8 mouse cellular contexts compared by ENCODE assay signal in genomic region chr3:26153782-26154181, GRCm38 (mm10).
DNase-seq lines count a peak whose midpoint lies in the region; ATAC-seq and TF ChIP-seq lines count a peak whose summit lies in the region.

No protein-coding gene starts in this region.

- H3K27me3 ChIP-seq in intestine, embryonic 14.5 days (replicated peaks; ENCODE audit: control insufficient read depth, insufficient read depth, low read length) = 0 out of 2 replicates have a peak, but pooled peaks cover 9% of the 10 kb centered on the region
- H3K27me3 ChIP-seq in midbrain, postnatal 0 days (ENCODE audit: insufficient read depth, low read length) = no peaks in the 10 kb centered on the region

- peak; percentile 91 for TF ChIP-seq CTCF in midbrain, postnatal 0 days (IDR thresholded peaks at IDR 0.05)

- peak; percentile 12 to 82 for DNase-seq in adrenal gland, adult (ENCODE audit: inconsistent age in 2 of 2, low spot score in 1 of 2)
- no peak for DNase-seq in adrenal gland, postnatal 4 days (ENCODE audit: low spot score in 2 of 2)
- DNase-seq in cerebellum, adult 8-10 months = peak; percentile 80
- DNase-seq in forelimb bud, embryonic 11.5 days (ENCODE audit: low read depth, low spot score) = peak; percentile 69
- peak; percentile 78 for DNase-seq in intestine, embryonic 14.5 days (ENCODE audit: low spot score)
- DNase-seq in left cerebral cortex, postnatal 36 days (ENCODE audit: low spot score in 2 of 2) = peak; percentile 60 to 66
- DNase-seq in midbrain, postnatal 0 days (ENCODE audit: low spot score) = peak; percentile 86
- DNase-seq in adipocyte (ENCODE audit: low spot score) = no peak

- H3K36me3 ChIP-seq in intestine, embryonic 14.5 days (ENCODE audit: control insufficient read depth, insufficient read depth, low read length) = no peaks in the 10 kb centered on the region
- no peaks in the 10 kb centered on the region for H3K36me3 ChIP-seq in midbrain, postnatal 0 days (ENCODE audit: insufficient read depth, low read length)

- 0 out of 2 replicates have a peak, but pooled peaks cover 4% of the 10 kb centered on the region for H3K4me1 ChIP-seq in intestine, embryonic 14.5 days (replicated peaks; ENCODE audit: control insufficient read depth, insufficient read depth, low read length)
- H3K4me1 ChIP-seq in midbrain, postnatal 0 days (ENCODE audit: insufficient read depth, low read length) = peaks cover 6% of the 10 kb centered on the region; the same call in 1 of the 2 replicates

- no peaks in the 10 kb centered on the region for H3K9me3 ChIP-seq in intestine, embryonic 14.5 days (ENCODE audit: control insufficient read depth, low read length)
- H3K9me3 ChIP-seq in midbrain, postnatal 0 days (ENCODE audit: low read length) = no peaks in the 10 kb centered on the region

- ATAC-seq in intestine, embryonic 14.5 days (replicated peaks; ENCODE audit: low FRiP score, low TSS enrichment, low read depth) = no peak
- 0 out of 2 replicates have a peak, but pooled peaks have one; percentile 65 for ATAC-seq in midbrain, postnatal 0 days (ENCODE audit: low FRiP score)

- no peak overlapping the region for H3K27ac ChIP-seq in intestine, embryonic 14.5 days (ENCODE audit: low read depth)
- H3K27ac ChIP-seq in midbrain, postnatal 0 days (ENCODE audit: low read depth, low read length) = peak overlapping the region; percentile 77

- peak overlapping the region; percentile 40 for H3K9ac ChIP-seq in intestine, embryonic 14.5 days (ENCODE audit: low read length)
- H3K9ac ChIP-seq in midbrain, postnatal 0 days (replicated peaks; ENCODE audit: low read length, poor library complexity, severe bottlenecking) = peak overlapping the region; percentile 67

- intact Hi-C loops in left cerebral cortex, postnatal 36 days (cut with DNase I) = loop anchor here (2.0 to 5.0 kb wide), 4 partner anchors 59 to 501 kb away; partner anchors contain the start of gene Nlgn1

- under 1% methylated on average over 9 of the region's 9 CpGs for WGBS in intestine, embryonic 14.5 days
- under 1% methylated on average over 9 of the region's 9 CpGs for WGBS in midbrain, postnatal 0 days

- H3K4me2 ChIP-seq in intestine, embryonic 14.5 days (ENCODE audit: low read length) = peak overlapping the region; percentile 91
- peak overlapping the region; percentile 61 for H3K4me2 ChIP-seq in midbrain, postnatal 0 days (ENCODE audit: low read depth, low read length, poor library complexity, severe bottlenecking)

- H3K4me3 ChIP-seq in intestine, embryonic 14.5 days (ENCODE audit: low read depth, low read length) = peak overlapping the region; percentile 54
- peak overlapping the region; percentile 56 for H3K4me3 ChIP-seq in midbrain, postnatal 0 days (ENCODE audit: low read depth, low read length)

Comparison
In these comparisons a context has a peak if more than half of its experiments do, and no peak if none do; other contexts are left out.
1. DNase-seq: peak in adrenal gland, adult (2 of 2), cerebellum, adult 8-10 months (single experiment), forelimb bud, embryonic 11.5 days (single experiment), intestine, embryonic 14.5 days (single experiment), left cerebral cortex, postnatal 36 days (2 of 2) and midbrain, postnatal 0 days (single experiment); none in adrenal gland, postnatal 4 days (0 of 2) and adipocyte (single experiment).